Mouse (Mus musculus) forebrain, postnatal 0 days (tissue): ENCODE results near the gene Kank2. TPM values are rescaled to one million over a fixed set of nuclear protein-coding genes. Genes with fewer than 3 reads are reported as not detected.

Source experiments
- ATAC-seq: fragments of 200-750 bp; cut with Nextera tagmentation; 2 replicates; pipeline ENCODE4 v1.8.0; 2017; ENCODE audit warnings: mild to moderate bottlenecking, moderate library complexity
- DNase-seq: peaks from one replicate; pipeline ENCODE4 v3.0.0-alpha.2; 2015
- H3K27ac ChIP-seq: fragments of 300-500 bp; sonication (generic); 2 replicates; pipeline ENCODE4 v1.5.1; 2014; ENCODE audit warnings: low read depth, mild to moderate bottlenecking, antibody characterized with exemption, low read length, moderate library complexity, mixed read lengths
- H3K27me3 ChIP-seq: fragments of 300-500 bp; sonication (generic); 2 replicates; pipeline ENCODE4 v1.6.1; 2014; ENCODE audit warnings: mild to moderate bottlenecking, low read length, mixed read lengths; ENCODE audit not compliant: insufficient read depth
- H3K36me3 ChIP-seq: fragments of 300-500 bp; sonication (generic); 2 replicates; pipeline ENCODE4 v1.6.1; 2014; ENCODE audit warnings: mild to moderate bottlenecking, moderate library complexity; ENCODE audit not compliant: insufficient read depth
- H3K4me1 ChIP-seq: fragments of 300-500 bp; sonication (generic); 2 replicates; pipeline ENCODE4 v1.6.1; 2014; ENCODE audit warnings: antibody characterized with exemption; ENCODE audit not compliant: insufficient read depth
- H3K4me2 ChIP-seq: fragments of 300-500 bp; sonication (generic); 2 replicates; pipeline ENCODE4 v1.6.1; 2014; ENCODE audit warnings: low read depth, mild to moderate bottlenecking, moderate library complexity
- H3K4me3 ChIP-seq: fragments of 300-500 bp; sonication (generic); 2 replicates; pipeline ENCODE4 v1.5.1; 2014; ENCODE audit warnings: low read depth, low read length, mixed read lengths
- H3K9ac ChIP-seq: fragments of 300-500 bp; sonication (generic); 2 replicates; pipeline ENCODE4 v1.6.1; 2014; ENCODE audit warnings: mild to moderate bottlenecking
- H3K9me3 ChIP-seq: fragments of 300-500 bp; sonication (generic); 2 replicates; pipeline ENCODE4 v1.6.1; 2016; ENCODE audit warnings: low read length
- CTCF ChIP-seq: sonication (generic); IDR thresholded peaks from 2 replicates; pipeline ENCODE4 v1.5.1; 2016; ENCODE audit warnings: antibody characterized with exemption, control low read depth, low read depth
- WGBS: fragments of 180-500 bp; shearing (Covaris S2); extraction: QIAGEN DNeasy Blood & Tissue Kit; methylation state at CpG from one replicate; pipeline ENCODE4 v1.1.7; 2014; 5-methylcytosine and 5-hydroxymethylcytosine counted together
- polyA plus RNA-seq: library from polyadenylated mRNA; unstranded; fragments of >200 nt; fragmentation: Nextera tagmentation; extraction: Ambion mirVana; gene quantifications from 2 replicates; pipeline ENCODE4 v1.2.1, GENCODE M21; 2015
- total RNA-seq: library from RNA; depleted of rRNA; stranded (reverse); fragments of >200 nt; gene quantifications from 2 replicates; pipeline ENCODE4 v1.2.3, GENCODE M21; 2014

Gene Kank2
- total and polyA plus RNA-seq, 2 experiments from 2014 or later = 2.3 to 12.4 TPM

DNA sequence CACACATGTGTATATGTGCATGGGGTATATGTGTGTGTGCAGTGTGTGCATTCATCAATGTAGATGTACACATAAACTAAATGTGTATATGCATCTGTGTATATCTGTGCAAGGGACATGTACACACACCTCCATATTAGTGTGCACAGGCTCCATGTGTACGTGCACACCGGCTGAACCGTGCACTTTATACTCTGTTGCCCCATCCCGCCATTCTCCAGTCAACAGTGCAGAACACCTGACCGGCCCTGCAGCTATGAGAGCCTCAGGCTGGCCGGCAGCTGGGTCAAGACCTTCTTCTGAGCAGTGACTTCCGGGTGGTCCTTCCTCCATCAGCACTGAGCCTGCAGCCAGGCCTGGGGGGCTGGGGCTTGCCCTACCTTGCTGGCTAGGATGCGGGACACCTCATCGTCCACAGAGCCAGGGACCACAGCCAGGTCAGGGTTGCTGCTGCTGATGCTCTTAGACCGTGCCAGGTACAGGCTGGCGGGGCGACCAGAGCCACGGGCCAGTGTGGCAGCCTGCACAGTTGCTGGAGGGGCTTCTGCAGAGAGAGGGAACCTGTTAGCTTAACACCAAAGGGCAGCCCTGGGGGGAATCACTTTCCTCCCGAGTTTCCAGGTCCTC lies 31.4 kb upstream of the Kank2 start:
- ATAC-seq = no peak; the same call in 1 of the 2 replicates
- no peaks in the 10 kb centered on the region for H3K27me3 ChIP-seq
- no peaks in the 10 kb centered on the region for H3K4me1 ChIP-seq
- H3K27ac ChIP-seq = no peak overlapping the region
- H3K4me2 ChIP-seq = no peak overlapping the region
- TF ChIP-seq CTCF = no peak
- no peaks in the 10 kb centered on the region for H3K9me3 ChIP-seq
- no peak for DNase-seq
- 93% methylated on average over 14 of the region's 14 CpGs for WGBS
- H3K9ac ChIP-seq = no peak overlapping the region
- no peak overlapping the region for H3K4me3 ChIP-seq
- H3K36me3 ChIP-seq = no peaks in the 10 kb centered on the region

DNA sequence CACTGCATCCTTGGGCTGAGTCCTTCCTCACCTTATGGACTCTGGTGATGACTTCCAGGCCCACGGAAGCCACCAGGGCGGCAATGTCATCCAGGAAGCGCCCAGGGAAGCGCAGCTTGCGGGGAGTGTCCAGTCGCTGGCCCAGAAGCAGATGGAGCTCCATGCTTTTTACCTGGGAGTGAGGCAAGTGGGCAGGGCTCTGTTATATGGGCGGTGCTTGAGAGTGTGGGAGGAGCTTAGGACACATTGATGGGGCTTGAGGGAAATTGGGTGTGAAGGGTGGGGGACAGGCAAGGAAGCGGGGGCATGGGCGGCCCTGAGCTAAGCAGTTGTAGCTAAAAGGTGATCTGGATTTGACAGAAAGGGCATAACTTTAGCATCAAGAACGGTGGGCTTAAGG lies 25.8 kb upstream of the Kank2 start:
- Histone ChIP-seq H3K9me3 (no peaks in the 10 kb centered on the region), H3K36me3 (no peaks in the 10 kb centered on the region), H3K27ac (no peak overlapping the region), H3K4me3 (no peak overlapping the region), H3K27me3 (no peaks in the 10 kb centered on the region), H3K4me1 (no peaks in the 10 kb centered on the region), H3K4me2 (no peak overlapping the region), H3K9ac (no peak overlapping the region)
- DNase-seq = no peak
- no peak for TF ChIP-seq CTCF
- ATAC-seq = no peak
- WGBS = 70% methylated on average over 10 of the region's 10 CpGs

- ATAC-seq = no peak
- no peak for TF ChIP-seq CTCF
- Histone ChIP-seq H3K9me3 (no peaks in the 10 kb centered on the region), H3K27ac (no peak overlapping the region), H3K36me3 (no peaks in the 10 kb centered on the region), H3K4me2 (no peak overlapping the region), H3K27me3 (no peaks in the 10 kb centered on the region), H3K9ac (no peak overlapping the region), H3K4me1 (no peaks in the 10 kb centered on the region), H3K4me3 (no peak overlapping the region)
- DNase-seq = no peak
- 75% methylated on average over 4 of the region's 4 CpGs for WGBS
These were observed 25.4 kb upstream of the Kank2 start for GRCm38 (mm10) chr9:21823957-21824356.

DNA sequence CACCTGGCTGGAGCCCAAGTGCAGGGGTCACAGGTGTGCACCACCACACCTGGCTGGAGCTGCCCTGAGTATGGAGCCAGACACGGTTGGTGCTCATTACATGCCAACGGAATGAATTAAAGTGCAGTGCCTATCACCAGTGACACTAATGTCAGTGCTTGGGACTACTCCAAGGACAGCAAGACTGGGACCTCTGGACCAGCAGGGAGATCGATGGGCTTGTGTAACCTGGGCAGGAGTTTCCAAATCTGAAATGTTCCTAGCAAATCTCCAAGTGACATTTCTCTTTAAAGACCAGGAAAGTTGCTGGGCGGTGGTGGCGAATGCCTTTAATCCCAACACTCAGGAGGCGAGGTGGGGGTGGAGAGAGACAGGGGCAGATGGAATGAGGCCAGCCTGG lies 24.1 kb upstream of the Kank2 start:
- Histone ChIP-seq H3K9ac (no peak overlapping the region), H3K4me1 (no peaks in the 10 kb centered on the region), H3K36me3 (no peaks in the 10 kb centered on the region), H3K27ac (no peak overlapping the region), H3K4me2 (no peak overlapping the region), H3K27me3 (no peaks in the 10 kb centered on the region), H3K9me3 (no peaks in the 10 kb centered on the region), H3K4me3 (no peak overlapping the region)
- no peak for DNase-seq
- no peak for ATAC-seq
- TF ChIP-seq CTCF = no peak
- 77% methylated on average over 6 of the region's 6 CpGs for WGBS

- Histone ChIP-seq H3K27ac (peak overlapping the region; percentile 82), H3K36me3 (no peaks in the 10 kb centered on the region), H3K4me1 (no peaks in the 10 kb centered on the region), H3K9me3 (no peaks in the 10 kb centered on the region), H3K27me3 (no peaks in the 10 kb centered on the region), H3K4me3 (no peak overlapping the region), H3K4me2 (no peak overlapping the region), H3K9ac (no peak overlapping the region)
- no peak for DNase-seq
- no peak for ATAC-seq
- TF ChIP-seq CTCF = no peak
- WGBS = 91% methylated on average over 12 of the region's 12 CpGs
These were observed 21.6 kb upstream of the Kank2 start for GRCm38 (mm10) chr9:21820183-21820582.

GRCm38 (mm10) chr9:21819181-21819729 lies 20.7 kb upstream of the Kank2 start:
- H3K4me2 ChIP-seq = no peak overlapping the region
- 73% methylated on average over 2 of the region's 2 CpGs for WGBS
- H3K4me3 ChIP-seq = no peak overlapping the region
- H3K9ac ChIP-seq = no peak overlapping the region
- TF ChIP-seq CTCF = no peak
- no peaks in the 10 kb centered on the region for H3K4me1 ChIP-seq
- no peak overlapping the region for H3K27ac ChIP-seq
- H3K9me3 ChIP-seq = no peaks in the 10 kb centered on the region
- H3K36me3 ChIP-seq = no peaks in the 10 kb centered on the region
- ATAC-seq (peak; percentile 87), DNase-seq (peak; percentile 78)
- no peaks in the 10 kb centered on the region for H3K27me3 ChIP-seq

- DNase-seq (no peak), ATAC-seq (no peak)
- Histone ChIP-seq H3K4me3 (no peak overlapping the region), H3K27me3 (no peaks in the 10 kb centered on the region), H3K36me3 (no peaks in the 10 kb centered on the region), H3K27ac (no peak overlapping the region), H3K9ac (no peak overlapping the region), H3K9me3 (no peaks in the 10 kb centered on the region), H3K4me2 (no peak overlapping the region), H3K4me1 (no peaks in the 10 kb centered on the region)
- 85% methylated on average over 6 of the region's 6 CpGs for WGBS
- no peak for TF ChIP-seq CTCF
These were observed 20.0 kb upstream of the Kank2 start for GRCm38 (mm10) chr9:21818561-21818960.
